Mouse (Mus musculus): ENCODE results near the gene Usp37. TPM values are rescaled to one million over a fixed set of nuclear protein-coding genes. Genes with fewer than 3 reads are reported as not detected.

Usp37 gene
- total RNA-seq, 2 experiments from 2014 or later = 29.0 to 30.2 TPM

GRCm38 (mm10) chr1:74501106-74501505, 43.0 kb downstream of the Usp37 start:
- no peak for ATAC-seq (replicated peaks; ENCODE audit: low FRiP score, poor library complexity, severe bottlenecking)

DNA sequence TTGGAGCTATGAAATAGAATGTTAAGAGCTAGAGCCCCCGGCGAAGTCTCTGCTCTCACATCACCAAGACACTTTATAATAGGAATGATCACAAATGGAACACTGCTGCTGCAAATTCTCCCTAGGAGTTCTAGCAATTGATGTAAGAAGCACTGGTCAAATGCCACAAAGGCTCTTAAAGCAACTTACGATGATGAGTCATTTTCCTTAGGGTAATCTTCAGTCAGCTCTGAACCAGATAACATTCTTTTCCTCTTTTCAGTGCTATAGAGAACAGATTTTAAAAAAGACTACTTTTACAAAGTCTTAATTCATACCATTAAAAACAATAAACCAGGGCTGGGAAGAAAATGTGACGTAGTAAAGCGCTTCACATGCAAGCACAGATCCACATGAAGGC, 58.3 kb downstream of the Usp37 start:
- no peak for ATAC-seq (replicated peaks; ENCODE audit: low FRiP score, poor library complexity, severe bottlenecking)

- no peak for ATAC-seq (replicated peaks; ENCODE audit: low FRiP score, poor library complexity, severe bottlenecking)
Measured at GRCm38 (mm10) chr1:74460273-74460672, 83.8 kb downstream of the Usp37 start.

DNA sequence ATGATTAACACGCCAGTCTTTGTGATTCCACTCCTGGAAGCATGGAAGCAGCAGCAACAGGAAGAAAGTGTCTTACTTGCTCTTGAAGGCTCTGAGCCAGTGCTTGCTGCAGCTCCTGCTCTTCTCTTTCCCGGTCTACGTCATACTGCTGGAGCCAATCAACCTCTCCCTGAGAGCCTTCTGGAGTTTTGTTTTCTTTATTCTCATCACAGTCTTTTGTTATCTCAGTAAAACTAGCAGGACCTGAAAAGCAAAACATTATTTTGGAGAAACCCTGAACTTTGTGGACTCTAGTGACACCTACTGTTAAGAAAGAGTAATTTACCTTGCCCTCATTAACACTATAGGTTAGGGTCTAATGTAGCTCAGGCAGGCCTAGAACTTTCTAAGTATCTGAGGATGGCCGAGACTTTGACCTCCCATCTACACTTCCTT, 91.5 kb downstream of the Usp37 start:
- ATAC-seq (replicated peaks; ENCODE audit: low FRiP score, poor library complexity, severe bottlenecking) = no peak

DNA sequence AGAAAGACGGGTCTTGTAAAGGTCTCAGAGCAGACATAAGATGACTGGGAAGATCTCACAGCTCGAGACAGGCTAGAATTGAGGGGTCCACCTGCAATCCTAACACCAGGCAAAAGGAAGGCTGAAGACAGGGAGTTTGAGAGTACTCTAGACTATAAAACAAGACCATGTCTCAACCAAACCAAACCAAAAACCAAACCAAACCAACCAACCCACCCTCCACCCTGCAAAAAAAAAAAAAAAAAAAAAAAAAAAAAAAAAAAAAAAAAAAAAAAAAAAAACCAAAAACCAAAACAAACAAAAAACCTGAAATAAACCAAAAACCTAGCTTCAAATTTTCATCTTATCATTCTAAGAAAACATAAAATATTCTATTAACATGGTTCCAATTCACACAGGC, 99.5 kb downstream of the Usp37 start:
- no peak for ATAC-seq (replicated peaks; ENCODE audit: low FRiP score, poor library complexity, severe bottlenecking)

DNA sequence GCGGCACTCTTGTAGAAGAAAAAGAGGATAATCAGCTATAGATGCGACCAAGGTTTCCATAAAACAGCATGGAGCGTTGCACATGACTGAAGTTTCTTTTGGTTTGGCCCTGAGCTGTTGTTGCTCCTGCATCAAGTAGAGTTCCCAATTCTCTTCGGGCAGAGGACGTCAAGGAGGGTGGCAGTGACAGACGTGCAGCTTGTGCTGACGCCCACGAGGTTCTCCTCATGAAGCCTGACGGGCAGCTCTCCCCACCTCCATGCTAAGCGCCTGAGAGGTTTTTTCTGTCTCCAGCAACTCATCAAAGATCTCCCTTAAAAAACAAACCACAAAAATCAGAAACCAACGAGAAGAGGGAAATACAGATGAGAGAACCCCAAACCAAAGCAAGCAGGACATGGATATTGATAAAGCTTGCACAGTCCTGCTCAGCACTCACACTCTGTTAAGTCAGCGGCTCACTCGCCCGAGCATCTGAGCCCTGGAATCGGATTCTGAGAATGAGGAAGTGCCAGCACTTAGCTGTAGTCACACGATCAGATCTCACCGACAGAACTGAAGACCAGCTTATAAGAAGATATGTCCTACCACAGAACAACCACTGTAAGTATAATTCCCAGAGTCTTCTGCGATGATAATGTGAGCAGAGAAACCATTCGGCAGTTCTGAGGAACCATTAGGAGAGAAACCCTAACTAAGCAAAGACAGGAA, 104.8 kb downstream of the Usp37 start:
- no peak for ATAC-seq (replicated peaks; ENCODE audit: low FRiP score, poor library complexity, severe bottlenecking)

DNA sequence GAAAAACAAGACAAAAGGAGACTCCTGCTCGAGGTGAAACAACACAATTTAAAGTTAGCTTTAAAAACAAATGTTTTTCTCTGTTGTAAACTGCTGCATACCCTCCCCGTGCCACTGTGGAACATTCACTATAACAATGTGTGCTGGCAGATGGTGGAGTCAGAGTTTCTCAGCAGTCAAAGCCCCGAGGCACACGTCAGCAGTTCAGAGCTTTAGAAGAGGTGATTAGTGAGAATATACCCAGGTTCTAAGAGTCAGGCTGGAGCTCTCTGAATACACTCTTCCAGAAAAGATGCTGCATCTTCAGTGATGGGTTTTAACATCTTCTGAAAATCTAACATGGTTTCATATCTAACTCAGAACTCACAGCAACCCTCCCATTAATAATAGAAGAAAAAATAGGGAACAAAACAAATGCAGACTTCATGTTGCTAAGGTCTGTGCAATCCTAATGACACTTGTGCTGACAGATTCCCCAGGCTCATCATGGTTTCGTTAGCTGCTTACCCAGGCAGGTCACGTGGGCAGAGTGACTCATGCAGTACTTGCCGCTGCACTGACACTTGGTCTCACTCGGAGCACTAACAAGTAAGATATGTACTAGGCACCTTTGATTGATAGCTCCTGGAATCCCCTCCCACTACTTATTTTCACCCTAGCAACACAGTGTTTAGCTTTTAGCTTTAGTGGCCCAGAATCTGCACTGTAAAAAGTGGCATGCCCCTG, 106.2 kb downstream of the Usp37 start:
- ATAC-seq (replicated peaks; ENCODE audit: low FRiP score, poor library complexity, severe bottlenecking) = no peak

- no peak for ATAC-seq (replicated peaks; ENCODE audit: low FRiP score, poor library complexity, severe bottlenecking)
Measured at GRCm38 (mm10) chr1:74435563-74435962, 108.5 kb downstream of the Usp37 start.

DNA sequence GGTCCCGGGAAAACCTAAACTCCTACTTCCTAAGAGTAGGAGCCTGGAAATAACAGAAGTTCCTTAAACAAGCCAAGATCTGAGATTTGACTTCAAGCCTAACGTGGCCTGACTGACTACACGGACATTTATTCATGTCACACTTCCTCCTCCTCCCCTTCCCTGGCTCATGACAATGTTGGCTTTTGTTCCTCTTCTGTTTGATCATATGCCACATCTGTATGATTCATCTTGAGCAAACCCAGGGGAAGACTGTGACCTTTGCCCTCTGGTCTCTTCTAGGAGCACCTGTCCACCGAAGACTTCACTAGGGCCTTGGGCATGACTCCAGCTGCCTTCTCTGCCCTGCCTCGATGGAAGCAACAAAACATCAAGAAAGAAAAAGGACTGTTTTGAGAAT, 109.5 kb downstream of the Usp37 start:
- no peak for ATAC-seq (replicated peaks; ENCODE audit: low FRiP score, poor library complexity, severe bottlenecking)

- ATAC-seq (replicated peaks; ENCODE audit: low FRiP score, poor library complexity, severe bottlenecking) = no peak
Measured at GRCm38 (mm10) chr1:74433220-74433619, 110.9 kb downstream of the Usp37 start.

DNA sequence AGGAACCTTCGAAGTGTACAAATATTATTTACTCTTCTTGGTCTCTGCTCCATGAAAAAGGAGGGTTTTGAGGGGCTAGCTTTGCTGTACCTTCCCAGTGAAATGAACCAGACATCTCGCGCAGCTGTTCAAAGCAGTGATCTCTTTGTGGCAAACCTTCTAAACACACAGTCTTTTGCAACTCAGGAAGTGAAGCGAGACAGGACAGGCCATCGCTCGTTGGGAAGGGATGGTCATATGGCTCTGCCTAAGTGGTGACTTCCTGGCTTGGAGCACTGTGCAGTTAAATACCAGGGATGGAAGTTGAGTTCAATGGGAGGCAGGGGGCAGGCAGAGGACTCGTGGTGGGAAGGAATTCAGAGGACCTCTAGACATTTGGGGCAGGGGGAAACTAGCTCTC, 118.2 kb downstream of the Usp37 start:
- no peak for ATAC-seq (replicated peaks; ENCODE audit: low FRiP score, poor library complexity, severe bottlenecking)

GRCm38 (mm10) chr1:74423147-74423546, 120.9 kb downstream of the Usp37 start:
- no peak for ATAC-seq (replicated peaks; ENCODE audit: low FRiP score, poor library complexity, severe bottlenecking)

- no peak for ATAC-seq (replicated peaks; ENCODE audit: low FRiP score, poor library complexity, severe bottlenecking)
Measured at GRCm38 (mm10) chr1:74419440-74419794, 124.7 kb downstream of the Usp37 start.

GRCm38 (mm10) chr1:74418747-74419439, 125.2 kb downstream of the Usp37 start:
- ATAC-seq (replicated peaks; ENCODE audit: low FRiP score, poor library complexity, severe bottlenecking) = no peak

DNA sequence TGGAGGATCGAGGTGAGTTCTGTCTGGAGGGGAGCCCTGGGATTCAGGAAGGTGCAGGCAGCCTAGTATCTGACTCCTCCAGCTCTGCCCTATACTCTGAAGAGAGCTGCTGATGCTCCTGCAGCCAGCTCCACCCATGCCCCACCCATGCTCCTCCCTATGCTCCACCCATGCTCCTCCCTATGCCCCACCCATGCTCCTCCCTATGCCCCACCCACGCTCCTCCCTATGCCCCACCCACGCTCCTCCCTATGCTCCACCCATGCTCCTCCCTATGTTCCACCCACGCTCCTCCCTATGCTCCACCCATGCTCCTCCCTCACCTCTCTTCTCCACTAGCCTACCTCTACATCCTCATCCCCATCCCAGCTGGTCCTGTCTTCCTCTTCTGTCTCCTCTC, 128.9 kb downstream of the Usp37 start:
- ATAC-seq (replicated peaks; ENCODE audit: low FRiP score, poor library complexity, severe bottlenecking) = 0 out of 2 replicates have a peak, but pooled peaks have one; percentile 30

GRCm38 (mm10) chr1:74412711-74413110, 131.4 kb downstream of the Usp37 start:
- ATAC-seq (replicated peaks; ENCODE audit: low FRiP score, poor library complexity, severe bottlenecking) = no peak

- no peak for ATAC-seq (replicated peaks; ENCODE audit: low FRiP score, poor library complexity, severe bottlenecking)
Measured at GRCm38 (mm10) chr1:74411753-74412325, 132.2 kb downstream of the Usp37 start.

GRCm38 (mm10) chr1:74408589-74409504, 135.2 kb downstream of the Usp37 start, which contains the start of gene Vil1:
Vil1 (plus strand) TSS chr1:74409376.
- ATAC-seq (replicated peaks; ENCODE audit: low FRiP score, poor library complexity, severe bottlenecking) = no peak

GRCm38 (mm10) chr1:74404206-74404605, 139.9 kb downstream of the Usp37 start:
- ATAC-seq (replicated peaks; ENCODE audit: low FRiP score, poor library complexity, severe bottlenecking) = no peak

All from erythroid progenitor cell, adult 5-6 weeks (primary cell).